Mouse (Mus musculus): ENCODE measurements around the gene Ncapg.

Ncapg gene

GRCm38 (mm10) chr5:45706811-45707210 lies 37.1 kb downstream of the Ncapg start:
- no peak for DNase-seq

- no peak for DNase-seq
These were observed 39.9 kb downstream of the Ncapg start for GRCm38 (mm10) chr5:45709653-45710052.

GRCm38 (mm10) chr5:45718848-45719488 lies 49.2 kb downstream of the Ncapg start:
- no peak for DNase-seq

- no peak for DNase-seq
These were observed 64.0 kb downstream of the Ncapg start for GRCm38 (mm10) chr5:45733751-45734150.

- DNase-seq, result no peak
These were observed 68.2 kb downstream of the Ncapg start for GRCm38 (mm10) chr5:45737911-45738310.
